Mouse (Mus musculus): Measurements from ENCODE around the gene Pde6d. TPM values are rescaled to one million over a fixed set of nuclear protein-coding genes. Genes with fewer than 3 reads are reported as not detected.
A peak's percentile ranks its signal among the peaks of the same experiment; 100 is the strongest.

Pde6d gene
- polyA plus RNA-seq, 1 experiment from 2014 or later, result 78.1 TPM

- Histone ChIP-seq H3K36me3 (ENCODE audit: control insufficient read depth, insufficient read depth, low read length) (peaks cover 21% of the 10 kb centered on the region), H3K9ac (ENCODE audit: low read length) (no peak overlapping the region), H3K4me3 (ENCODE audit: low read depth, low read length) (no peak overlapping the region), H3K27ac (ENCODE audit: low read depth, low read length) (no peak overlapping the region), H3K4me2 (ENCODE audit: low read length) (no peak overlapping the region), H3K9me3 (replicated peaks; ENCODE audit: control insufficient read depth, low read length) (no peaks in the 10 kb centered on the region), H3K4me1 (ENCODE audit: control insufficient read depth, insufficient read depth, low read length) (no peaks in the 10 kb centered on the region), H3K27me3 (replicated peaks; ENCODE audit: control insufficient read depth, insufficient read depth, low read length) (no peaks in the 10 kb centered on the region)
- WGBS, result 70% methylated on average over 1 of the region's 1 CpGs
- ATAC-seq (no peak), DNase-seq (ENCODE audit: low spot score) (no peak)
Observed at GRCm38 (mm10) chr1:86612081-86612480, 29.7 kb upstream of the Pde6d start.

- Histone ChIP-seq H3K4me2 (ENCODE audit: low read length) (no peak overlapping the region), H3K9ac (ENCODE audit: low read length) (no peak overlapping the region), H3K27me3 (replicated peaks; ENCODE audit: control insufficient read depth, insufficient read depth, low read length) (no peaks in the 10 kb centered on the region), H3K4me3 (ENCODE audit: low read depth, low read length) (no peak overlapping the region), H3K27ac (ENCODE audit: low read depth, low read length) (no peak overlapping the region), H3K9me3 (replicated peaks; ENCODE audit: control insufficient read depth, low read length) (no peaks in the 10 kb centered on the region), H3K36me3 (ENCODE audit: control insufficient read depth, insufficient read depth, low read length) (peaks cover 31% of the 10 kb centered on the region), H3K4me1 (ENCODE audit: control insufficient read depth, insufficient read depth, low read length) (no peaks in the 10 kb centered on the region)
- DNase-seq (ENCODE audit: low spot score) (no peak), ATAC-seq (no peak)
- WGBS, result 90% methylated on average over 1 of the region's 1 CpGs
Observed at GRCm38 (mm10) chr1:86610954-86611353, 28.5 kb upstream of the Pde6d start.

GRCm38 (mm10) chr1:86600117-86600516, 17.7 kb upstream of the Pde6d start:
- no peak overlapping the region for H3K9ac ChIP-seq (ENCODE audit: low read length)
- no peaks in the 10 kb centered on the region for H3K9me3 ChIP-seq (replicated peaks; ENCODE audit: control insufficient read depth, low read length)
- WGBS, result 91% methylated on average over 2 of the region's 2 CpGs
- ATAC-seq, result no peak
- no peaks in the 10 kb centered on the region for H3K27me3 ChIP-seq (replicated peaks; ENCODE audit: control insufficient read depth, insufficient read depth, low read length)
- H3K27ac ChIP-seq (ENCODE audit: low read depth, low read length), result no peak overlapping the region
- H3K4me3 ChIP-seq (ENCODE audit: low read depth, low read length), result no peak overlapping the region
- H3K4me1 ChIP-seq (ENCODE audit: control insufficient read depth, insufficient read depth, low read length), result no peaks in the 10 kb centered on the region
- H3K36me3 ChIP-seq (ENCODE audit: control insufficient read depth, insufficient read depth, low read length), result peaks cover 80% of the 10 kb centered on the region
- no peak overlapping the region for H3K4me2 ChIP-seq (ENCODE audit: low read length)
- no peak for DNase-seq (ENCODE audit: low spot score)

GRCm38 (mm10) chr1:86598516-86598915, 16.1 kb upstream of the Pde6d start:
- Histone ChIP-seq H3K36me3 (ENCODE audit: control insufficient read depth, insufficient read depth, low read length) (peaks cover 76% of the 10 kb centered on the region), H3K4me3 (ENCODE audit: low read depth, low read length) (no peak overlapping the region), H3K4me1 (ENCODE audit: control insufficient read depth, insufficient read depth, low read length) (no peaks in the 10 kb centered on the region), H3K27ac (ENCODE audit: low read depth, low read length) (no peak overlapping the region), H3K9ac (ENCODE audit: low read length) (no peak overlapping the region), H3K27me3 (replicated peaks; ENCODE audit: control insufficient read depth, insufficient read depth, low read length) (no peaks in the 10 kb centered on the region), H3K9me3 (replicated peaks; ENCODE audit: control insufficient read depth, low read length) (no peaks in the 10 kb centered on the region), H3K4me2 (ENCODE audit: low read length) (no peak overlapping the region)
- ATAC-seq (no peak), DNase-seq (ENCODE audit: low spot score) (peak; percentile 77)
- 73% methylated on average over 3 of the region's 3 CpGs for WGBS

- no peak overlapping the region for H3K4me2 ChIP-seq (ENCODE audit: low read length)
- no peak overlapping the region for H3K4me3 ChIP-seq (ENCODE audit: low read depth, low read length)
- ATAC-seq (no peak), DNase-seq (ENCODE audit: low spot score) (no peak)
- no peaks in the 10 kb centered on the region for H3K4me1 ChIP-seq (ENCODE audit: control insufficient read depth, insufficient read depth, low read length)
- 90% methylated on average over 6 of the region's 6 CpGs for WGBS
- no peak overlapping the region for H3K9ac ChIP-seq (ENCODE audit: low read length)
- no peaks in the 10 kb centered on the region for H3K27me3 ChIP-seq (replicated peaks; ENCODE audit: control insufficient read depth, insufficient read depth, low read length)
- peaks cover 73% of the 10 kb centered on the region for H3K36me3 ChIP-seq (ENCODE audit: control insufficient read depth, insufficient read depth, low read length)
- H3K9me3 ChIP-seq (replicated peaks; ENCODE audit: control insufficient read depth, low read length), result no peaks in the 10 kb centered on the region
- H3K27ac ChIP-seq (ENCODE audit: low read depth, low read length), result no peak overlapping the region
Observed at GRCm38 (mm10) chr1:86596512-86596911, 14.1 kb upstream of the Pde6d start.

GRCm38 (mm10) chr1:86595315-86595714, 12.9 kb upstream of the Pde6d start:
- DNase-seq (ENCODE audit: low spot score), result no peak
- Histone ChIP-seq H3K9me3 (replicated peaks; ENCODE audit: control insufficient read depth, low read length) (no peaks in the 10 kb centered on the region), H3K4me2 (ENCODE audit: low read length) (no peak overlapping the region), H3K4me3 (ENCODE audit: low read depth, low read length) (no peak overlapping the region), H3K4me1 (ENCODE audit: control insufficient read depth, insufficient read depth, low read length) (no peaks in the 10 kb centered on the region), H3K9ac (ENCODE audit: low read length) (no peak overlapping the region), H3K36me3 (ENCODE audit: control insufficient read depth, insufficient read depth, low read length) (peaks cover 67% of the 10 kb centered on the region), H3K27me3 (replicated peaks; ENCODE audit: control insufficient read depth, insufficient read depth, low read length) (no peaks in the 10 kb centered on the region), H3K27ac (ENCODE audit: low read depth, low read length) (no peak overlapping the region)
- no peak for ATAC-seq
- 94% methylated on average over 6 of the region's 6 CpGs for WGBS

- H3K4me2 ChIP-seq (ENCODE audit: low read length), result no peak overlapping the region
- no peak for ATAC-seq
- no peaks in the 10 kb centered on the region for H3K9me3 ChIP-seq (replicated peaks; ENCODE audit: control insufficient read depth, low read length)
- H3K4me1 ChIP-seq (ENCODE audit: control insufficient read depth, insufficient read depth, low read length), result no peaks in the 10 kb centered on the region
- DNase-seq (ENCODE audit: low spot score), result no peak
- no peak overlapping the region for H3K9ac ChIP-seq (ENCODE audit: low read length)
- H3K27me3 ChIP-seq (replicated peaks; ENCODE audit: control insufficient read depth, insufficient read depth, low read length), result no peaks in the 10 kb centered on the region
- H3K36me3 ChIP-seq (ENCODE audit: control insufficient read depth, insufficient read depth, low read length), result peaks cover 64% of the 10 kb centered on the region
- H3K4me3 ChIP-seq (ENCODE audit: low read depth, low read length), result no peak overlapping the region
- 91% methylated on average over 7 of the region's 7 CpGs for WGBS
- H3K27ac ChIP-seq (ENCODE audit: low read depth, low read length), result no peak overlapping the region
Observed at GRCm38 (mm10) chr1:86594539-86594938, 12.1 kb upstream of the Pde6d start.

- Histone ChIP-seq H3K36me3 (ENCODE audit: control insufficient read depth, insufficient read depth, low read length) (peaks cover 14% of the 10 kb centered on the region), H3K4me3 (ENCODE audit: low read depth, low read length) (peak overlapping the region; percentile 71), H3K4me2 (ENCODE audit: low read length) (peak overlapping the region; percentile 72), H3K27ac (ENCODE audit: low read depth, low read length) (no peak overlapping the region; the same call in 1 of the 2 replicates), H3K9me3 (replicated peaks; ENCODE audit: control insufficient read depth, low read length) (no peaks in the 10 kb centered on the region), H3K9ac (ENCODE audit: low read length) (peak overlapping the region; percentile 78), H3K27me3 (replicated peaks; ENCODE audit: control insufficient read depth, insufficient read depth, low read length) (no peaks in the 10 kb centered on the region), H3K4me1 (ENCODE audit: control insufficient read depth, insufficient read depth, low read length) (peaks cover 6% of the 10 kb centered on the region; the same call in 1 of the 2 replicates)
- WGBS, result under 1% methylated on average over 26 of the region's 26 CpGs
- peak; percentile 25 for ATAC-seq
- peak; percentile 81 for DNase-seq (ENCODE audit: low spot score)
Observed at GRCm38 (mm10) chr1:86586992-86587391, 4.6 kb upstream of the Pde6d start.

- no peak overlapping the region for H3K9ac ChIP-seq (ENCODE audit: low read length)
- ATAC-seq (no peak), DNase-seq (ENCODE audit: low spot score) (no peak)
- no peak overlapping the region for H3K4me3 ChIP-seq (ENCODE audit: low read depth, low read length)
- no peaks in the 10 kb centered on the region for H3K36me3 ChIP-seq (ENCODE audit: control insufficient read depth, insufficient read depth, low read length)
- no peaks in the 10 kb centered on the region for H3K27me3 ChIP-seq (replicated peaks; ENCODE audit: control insufficient read depth, insufficient read depth, low read length)
- 82% methylated on average over 2 of the region's 2 CpGs for WGBS
- no peaks in the 10 kb centered on the region for H3K9me3 ChIP-seq (replicated peaks; ENCODE audit: control insufficient read depth, low read length)
- no peak overlapping the region for H3K27ac ChIP-seq (ENCODE audit: low read depth, low read length)
- no peak overlapping the region for H3K4me2 ChIP-seq (ENCODE audit: low read length)
- H3K4me1 ChIP-seq (ENCODE audit: control insufficient read depth, insufficient read depth, low read length), result peaks cover 11% of the 10 kb centered on the region; the same call in 1 of the 2 replicates
Observed at GRCm38 (mm10) chr1:86583709-86584108, 1.3 kb upstream of the Pde6d start.
